In the genomic region with DNA sequence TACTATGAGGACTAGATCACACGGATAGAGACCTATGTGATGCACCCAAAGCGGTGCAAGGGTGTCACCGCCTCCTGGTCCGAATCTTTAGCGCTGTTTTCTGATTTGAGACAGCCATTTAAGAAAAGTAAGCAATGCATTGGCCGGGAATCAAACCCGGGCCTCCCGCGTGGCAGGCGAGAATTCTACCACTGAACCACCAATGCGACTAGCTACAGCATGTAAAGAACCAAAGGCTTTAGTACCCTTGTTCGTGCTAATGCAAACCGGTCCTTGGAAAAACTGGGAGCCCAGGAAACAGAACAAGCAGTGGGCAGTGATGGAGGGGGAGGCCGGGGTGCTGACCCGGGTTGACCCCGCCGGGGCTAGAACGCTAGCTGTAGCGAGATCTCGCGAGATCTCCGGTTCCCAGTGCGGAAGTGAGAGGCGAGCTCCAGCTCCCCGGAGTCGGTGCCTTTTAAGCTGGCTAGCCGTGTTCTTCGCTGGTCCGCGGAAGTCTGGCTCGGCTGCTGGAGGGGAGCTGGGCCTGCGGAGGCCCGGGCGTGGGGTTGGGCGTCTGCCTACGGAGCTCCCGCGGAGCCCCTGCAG, we compare ENCODE assay signal across 8 mouse cellular contexts. TPM values are rescaled to one million over a fixed set of nuclear protein-coding genes. Genes with fewer than 3 reads are reported as not detected.
DNase-seq lines count a peak whose midpoint lies in the region; ATAC-seq lines count a peak whose summit lies in the region.

No protein-coding gene starts in this region.

- peaks cover 8% of the 10 kb centered on the region for H3K4me1 ChIP-seq in intestine, embryonic 14.5 days (replicated peaks; ENCODE audit: control insufficient read depth, insufficient read depth, low read length)

- H3K36me3 ChIP-seq in intestine, embryonic 14.5 days (ENCODE audit: control insufficient read depth, insufficient read depth, low read length): no peaks in the 10 kb centered on the region

- peak; percentile 86 to 87 for DNase-seq in adrenal gland, adult 18-20 months (ENCODE audit: low spot score in 2 of 2)
- DNase-seq in embryo, embryonic 11 days: peak; percentile 96
- peak; percentile 91 for DNase-seq in gastrocnemius, postnatal 25 days
- peak; percentile 94 for DNase-seq in intestine, embryonic 14.5 days (ENCODE audit: low spot score)
- peak; percentile 90 to 96 for DNase-seq in left cerebral cortex, postnatal 10 days (ENCODE audit: extremely low spot score in 1 of 2, low spot score in 2 of 2)
- peak; percentile 95 to 96 for DNase-seq in right cerebral cortex, postnatal 10 days (ENCODE audit: low spot score in 2 of 2)
- peak; percentile 92 for DNase-seq in urinary bladder, postnatal 14 days (ENCODE audit: low spot score)

- WGBS in intestine, embryonic 14.5 days: 6% methylated on average over 38 of the region's 38 CpGs

- peak overlapping the region; percentile 72 for H3K27ac ChIP-seq in intestine, embryonic 14.5 days (ENCODE audit: low read depth)

- peak; percentile 88 for ATAC-seq in intestine, embryonic 14.5 days (replicated peaks; ENCODE audit: low FRiP score, low TSS enrichment, low read depth)
- peak; percentile 95 for ATAC-seq in megakaryocyte progenitor cell, adult 5-6 weeks (replicated peaks; ENCODE audit: poor library complexity)

- peak overlapping the region; percentile 70 for H3K9ac ChIP-seq in intestine, embryonic 14.5 days (ENCODE audit: low read length)

- peak overlapping the region; percentile 70 for H3K4me3 ChIP-seq in intestine, embryonic 14.5 days (ENCODE audit: low read depth, low read length)

- no peaks in the 10 kb centered on the region for H3K9me3 ChIP-seq in intestine, embryonic 14.5 days (ENCODE audit: control insufficient read depth, low read length)

- H3K27me3 ChIP-seq in intestine, embryonic 14.5 days (replicated peaks; ENCODE audit: control insufficient read depth, insufficient read depth, low read length): no peaks in the 10 kb centered on the region

- intact Hi-C loops in left cerebral cortex, postnatal 10 days (cut with DNase I): loop anchor here (2.0 kb wide), 1 partner anchor 40 kb away; no protein-coding TSS in a partner anchor

- peak overlapping the region; percentile 66 for H3K4me2 ChIP-seq in intestine, embryonic 14.5 days (ENCODE audit: low read length)

RNA-seq across cellular contexts. Expression of a gene that starts 25.4 kb away (rescaled TPM):
- 1 to 10 TPM in 1 of 2 experiments, under 1 TPM in 1; 0.20 to 1.7 TPM for total RNA-seq in adrenal gland, adult 18-20 months (2021)
- not detected for total RNA-seq in gastrocnemius, postnatal 25 days (2021)
- polyA plus RNA-seq in intestine, embryonic 14.5 days (2014; fragmentation: Nextera tagmentation; extraction: Ambion mirVana): 0.26 and 0.30 TPM in 2 replicates
- total RNA-seq in left cerebral cortex, postnatal 10 days (2021): 1 to 10 TPM in 1 of 2 experiments, under 1 TPM in 1; 0.87 to 1.1 TPM
- not detected in 2 replicates for total RNA-seq in megakaryocyte progenitor cell, adult 5-6 weeks (2015)
- total RNA-seq in megakaryocyte progenitor cell, adult 5-6 weeks (2017): not detected in 2 replicates

RNA-seq across cellular contexts. Expression of a gene that starts 38.0 kb away (rescaled TPM):
- total RNA-seq in adrenal gland, adult 18-20 months (2021): 1 to 10 TPM; 4.1 to 4.8 TPM
- total RNA-seq in gastrocnemius, postnatal 25 days (2021): not detected
- 0.28 and 0.36 TPM in 2 replicates for polyA plus RNA-seq in intestine, embryonic 14.5 days (2014; fragmentation: Nextera tagmentation; extraction: Ambion mirVana)
- total RNA-seq in left cerebral cortex, postnatal 10 days (2021): 100 to 1,000 TPM; 474 to 481 TPM
- total RNA-seq in megakaryocyte progenitor cell, adult 5-6 weeks (2015): not detected in 2 replicates
- total RNA-seq in megakaryocyte progenitor cell, adult 5-6 weeks (2017): not detected in 2 replicates

RNA-seq across cellular contexts. Expression of a gene that starts 45.0 kb away (rescaled TPM):
- 1 to 10 TPM; 2.8 to 2.9 TPM for total RNA-seq in adrenal gland, adult 18-20 months (2021)
- total RNA-seq in gastrocnemius, postnatal 25 days (2021): under 1 TPM; 0.46 TPM
- polyA plus RNA-seq in intestine, embryonic 14.5 days (2014; fragmentation: Nextera tagmentation; extraction: Ambion mirVana): 0.22 and 0.31 TPM in 2 replicates
- 1 to 10 TPM; 1.2 to 1.7 TPM for total RNA-seq in left cerebral cortex, postnatal 10 days (2021)
- total RNA-seq in megakaryocyte progenitor cell, adult 5-6 weeks (2015): 0.07 and 0.17 TPM in 2 replicates
- total RNA-seq in megakaryocyte progenitor cell, adult 5-6 weeks (2017): 0.74 TPM in 1 of 2 replicates, not detected in the other

Comparison
In these comparisons a context has a peak if more than half of its experiments do, and no peak if none do; other contexts are left out.
1. Peak in every context shown above with its lines: DNase-seq, ATAC-seq, H3K4me3 ChIP-seq and H3K27ac ChIP-seq.
2. RNA of a gene that starts 38.0 kb away (total RNA-seq): 474 to 481 TPM in left cerebral cortex, postnatal 10 days; 4.1 to 4.8 TPM in adrenal gland, adult 18-20 months, not detected in gastrocnemius, postnatal 25 days and not detected in megakaryocyte progenitor cell, adult 5-6 weeks; every median in the first group is over 10 times any median in the second.